Mouse (Mus musculus) CH12.LX (cell line): Measurements from ENCODE around the gene Lmtk2. TPM values are rescaled to one million over a fixed set of nuclear protein-coding genes. Genes with fewer than 3 reads are reported as not detected.

Source experiments
- DNase-seq: peaks from one replicate; pipeline ENCODE4 v3.0.0-alpha.2; 2013; ENCODE audit errors: extremely low read depth
- H3K27ac ChIP-seq: 2 replicates; pipeline ENCODE4 v1.5.1; 2012; ENCODE audit warnings: low read depth, mild to moderate bottlenecking, control low read depth, moderate library complexity; ENCODE audit not compliant: insufficient read depth
- H3K27me3 ChIP-seq: replicated peaks from 2 replicates; pipeline ENCODE3; 2012; ENCODE audit warnings: inconsistent platforms
- H3K36me3 ChIP-seq, 2 experiments: replicated peaks in 1 of 2; 2 replicates each; pipeline versions ENCODE3 to v1.6.1; 2012; ENCODE audit warnings: inconsistent platforms in 1 of 2, low read length in 1 of 2, mild to moderate bottlenecking in 1 of 2, mixed read lengths in 1 of 2, moderate library complexity in 1 of 2; ENCODE audit not compliant: control insufficient read depth in 1 of 2, insufficient read depth in 1 of 2
- H3K4me1 ChIP-seq, 2 experiments: 2 replicates each; pipeline ENCODE4 v1.6.1; 2012; ENCODE audit warnings: inconsistent platforms in 1 of 2, moderate library complexity in 1 of 2; ENCODE audit not compliant: insufficient read depth in 2 of 2, control insufficient read depth in 1 of 2
- H3K4me2 ChIP-seq: 2 replicates; pipeline ENCODE4 v1.6.1; 2012; ENCODE audit warnings: low read depth, mild to moderate bottlenecking, control low read depth; ENCODE audit not compliant: poor library complexity, insufficient read depth, severe bottlenecking
- H3K4me3 ChIP-seq, 3 experiments: fragments of 150-350 bp in 1 of 3; sonication (generic) in 1 of 3; replicated peaks in 1 of 3; 2 replicates each; pipeline versions ENCODE3 to v1.5.1; 2011 to 2012; ENCODE audit warnings: low read depth in 2 of 3, low read length in 2 of 3, mild to moderate bottlenecking in 2 of 3, moderate library complexity in 2 of 3, control low read depth in 1 of 3, improper control_type of control experiment in 1 of 3, inconsistent platforms in 1 of 3, mixed read lengths in 1 of 3; ENCODE audit not compliant: poor library complexity in 1 of 3
- H3K79me2 ChIP-seq: replicated peaks from 2 replicates; pipeline ENCODE4 v1.6.1; 2012; ENCODE audit warnings: mild to moderate bottlenecking, moderate library complexity; ENCODE audit not compliant: control insufficient read depth, poor library complexity, insufficient read depth, severe bottlenecking; ENCODE audit errors: extremely low read depth
- H3K9ac ChIP-seq: 2 replicates; pipeline ENCODE4 v1.6.1; 2012; ENCODE audit warnings: low read depth, mild to moderate bottlenecking, control low read depth, moderate library complexity; ENCODE audit not compliant: insufficient read depth
- H3K9me3 ChIP-seq: replicated peaks from 2 replicates; pipeline ENCODE3; 2012; ENCODE audit warnings: low read length, inconsistent platforms, mixed read lengths
- BHLHE40 ChIP-seq: IDR thresholded peaks from 2 replicates; pipeline ENCODE4 v1.6.1; 2011; ENCODE audit warnings: mild to moderate bottlenecking, low read depth, low read length, improper control_type of control experiment
- CHD1 ChIP-seq: IDR thresholded peaks from 2 replicates; pipeline ENCODE4 v1.6.1; 2012; ENCODE audit warnings: low read depth, low read length, improper control_type of control experiment, inconsistent platforms
- EP300 ChIP-seq: IDR thresholded peaks from 2 replicates; pipeline ENCODE4 v1.6.1; 2011; ENCODE audit warnings: low read length, improper control_type of control experiment
- ETS1 ChIP-seq: conservative IDR thresholded peaks from 2 replicates; pipeline ENCODE4 v1.6.1; 2012; ENCODE audit warnings: low read depth, mild to moderate bottlenecking, inconsistent platforms, low read length, improper control_type of control experiment, moderate library complexity
- GABPA ChIP-seq: IDR thresholded peaks from 2 replicates; pipeline ENCODE4 v1.6.1; 2012; ENCODE audit warnings: low read depth, low read length, improper control_type of control experiment, inconsistent platforms; ENCODE audit not compliant: insufficient replicate concordance
- HCFC1 ChIP-seq: IDR thresholded peaks from 2 replicates; pipeline ENCODE4 v1.6.1; 2012; ENCODE audit warnings: low read depth, mild to moderate bottlenecking, inconsistent platforms, low read length, improper control_type of control experiment
- IRF4 ChIP-seq: IDR thresholded peaks from 2 replicates; pipeline ENCODE4 v1.6.1; 2014; ENCODE audit warnings: low read depth, mild to moderate bottlenecking, inconsistent platforms, low read length, improper control_type of control experiment
- JUN ChIP-seq: IDR thresholded peaks from 2 replicates; pipeline ENCODE4 v1.6.1; 2011; ENCODE audit warnings: low read depth, mild to moderate bottlenecking, low read length, improper control_type of control experiment, moderate library complexity; ENCODE audit not compliant: insufficient read depth
- JUND ChIP-seq: conservative IDR thresholded peaks from 2 replicates; pipeline ENCODE4 v1.6.1; 2011; ENCODE audit warnings: low read depth, low read length, improper control_type of control experiment
- MEF2A ChIP-seq: IDR thresholded peaks from 2 replicates; pipeline ENCODE4 v1.6.1; 2014; ENCODE audit warnings: low read depth, mild to moderate bottlenecking, inconsistent platforms, low read length, improper control_type of control experiment, borderline replicate concordance
- NELFE ChIP-seq: IDR thresholded peaks from 2 replicates; pipeline ENCODE4 v1.6.1; 2011; ENCODE audit warnings: low read depth, low read length, improper control_type of control experiment
- PAX5 ChIP-seq: IDR thresholded peaks from 2 replicates; pipeline ENCODE4 v1.6.1; 2012; ENCODE audit warnings: low read length, inconsistent platforms, mixed read lengths
- SIN3A ChIP-seq: IDR thresholded peaks from 2 replicates; pipeline ENCODE4 v1.6.1; 2012; ENCODE audit warnings: low read length, improper control_type of control experiment, inconsistent platforms
- SMC3 ChIP-seq: IDR thresholded peaks from 2 replicates; pipeline ENCODE4 v1.6.1; 2011; ENCODE audit warnings: low read depth, low read length, improper control_type of control experiment
- USF1 ChIP-seq: IDR thresholded peaks from 2 replicates; pipeline ENCODE4 v1.6.1; 2014; ENCODE audit warnings: low read depth, mild to moderate bottlenecking, inconsistent platforms, low read length, improper control_type of control experiment
- ZC3H11A ChIP-seq: IDR thresholded peaks from 2 replicates; pipeline ENCODE4 v1.6.1; 2012; ENCODE audit warnings: low read depth, mild to moderate bottlenecking, inconsistent platforms, low read length, improper control_type of control experiment
- ZMIZ1 ChIP-seq: IDR thresholded peaks from 2 replicates; pipeline ENCODE4 v1.6.1; 2012; ENCODE audit warnings: low read depth, mild to moderate bottlenecking, inconsistent platforms, low read length, improper control_type of control experiment
- ZNF384 ChIP-seq: IDR thresholded peaks from 2 replicates; pipeline ENCODE4 v1.6.1; 2012; ENCODE audit warnings: low read depth, low read length, improper control_type of control experiment, inconsistent platforms
- dilution Hi-C: fragments of 300-500 bp; cut with MboI; formaldehyde crosslinking; loops from 2 replicates; pipeline ENCODE4 v1.14.3; 2020; ENCODE audit warnings: low sequenced_read_pairs; ENCODE audit not compliant: extremely low pct_unique_long_range_greater_than_20kb, extremely low pct_ligation_motif_present
- in situ Hi-C: fragments of 300-500 bp; cut with MboI; formaldehyde crosslinking; loops from 3 replicates; pipeline ENCODE4 v1.14.3; 2019; ENCODE audit warnings: low sequenced_read_pairs, low pct_ligation_motif_present, low pct_unique_long_range_greater_than_20kb, mixed read lengths
- polyA plus RNA-seq: library from polyadenylated mRNA; unstranded; fragments of >175 nt; gene quantifications from 2 replicates; pipeline ENCODE4 v1.2.1, GENCODE M21; 2012; ENCODE audit warnings: low read depth; ENCODE audit not compliant: insufficient read length
- total RNA-seq, 2 experiments: library from RNA; depleted of rRNA; stranded (reverse); fragments of 300-350 nt in 1 of 2; fragments of >200 nt in 1 of 2; gene quantifications; 2 replicates each; pipeline ENCODE4 v1.2.3; 2012 to 2014

The Lmtk2 gene
- total and polyA plus RNA-seq, 3 experiments: 5.1 to 10.1 (median 5.7) TPM

DNA sequence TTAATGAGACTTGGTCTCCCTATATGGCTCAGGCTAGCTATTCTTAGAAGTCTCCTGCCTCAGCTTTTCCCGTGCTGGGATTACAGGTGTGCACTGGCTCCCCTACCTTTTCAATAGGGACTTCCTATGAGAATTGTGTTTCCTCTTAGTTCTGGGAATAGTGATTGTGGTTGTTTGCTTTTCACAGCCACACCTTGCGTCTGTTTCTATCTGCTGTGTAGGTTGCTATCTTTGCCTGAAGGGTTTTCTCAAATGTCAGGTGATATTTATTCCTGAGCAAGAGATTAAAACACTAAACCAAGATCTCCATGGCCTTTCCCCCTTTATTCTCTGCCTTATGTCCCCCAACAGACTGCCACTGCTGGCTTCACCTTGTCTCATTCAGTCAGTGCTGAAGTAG is 19.1 kb downstream of the Lmtk2 start:
- in situ Hi-C loops: no loop called here
- no peak for TF ChIP-seq ZC3H11A
- TF ChIP-seq, all 38 proteins: peak for 0

GRCm38 (mm10) chr5:144121489-144121888 is 21.3 kb downstream of the Lmtk2 start:
- TF ChIP-seq JUND (no peak), ZMIZ1 (no peak), SIN3A (no peak), IRF4 (no peak), GABPA (no peak), ETS1 (no peak), HCFC1 (no peak), MEF2A (no peak), USF1 (no peak), EP300 (no peak), JUN (no peak), PAX5 (no peak), CHD1 (no peak), BHLHE40 (no peak), SMC3 (no peak), ZNF384 (no peak), NELFE (no peak)
- H3K27ac ChIP-seq: no peak overlapping the region
- no peak overlapping the region for H3K4me2 ChIP-seq
- H3K4me3 ChIP-seq: no peak overlapping the region
- H3K4me1 ChIP-seq: peaks cover 13 to 41% of the 10 kb centered on the region in 2 experiments
- no peaks in the 10 kb centered on the region for H3K79me2 ChIP-seq
- H3K36me3 ChIP-seq: peaks cover 0 to 8% of the 10 kb centered on the region in 2 experiments
- in situ Hi-C loops: no loop called here
- no peak for DNase-seq
- no peaks in the 10 kb centered on the region for H3K27me3 ChIP-seq
- no peak overlapping the region for H3K9ac ChIP-seq
- no peaks in the 10 kb centered on the region for H3K9me3 ChIP-seq
- dilution Hi-C loops: no loop called here

More for the DNA sequence above, 19.1 kb downstream of the Lmtk2 start:
- Histone ChIP-seq H3K27ac (no peak overlapping the region), H3K79me2 (no peaks in the 10 kb centered on the region), H3K4me3 (no peak overlapping the region), H3K9me3 (no peaks in the 10 kb centered on the region), H3K4me1 (peaks cover 0 to 33% of the 10 kb centered on the region in 2 experiments; a peak in 2 of 4 replicates), H3K9ac (no peak overlapping the region), H3K27me3 (no peaks in the 10 kb centered on the region), H3K4me2 (no peak overlapping the region), H3K36me3 (peaks cover 0 to 5% of the 10 kb centered on the region in 2 experiments)
- no peak for DNase-seq
- dilution Hi-C loops: no loop called here
